Mouse (Mus musculus): ENCODE measurements around the gene Cysltr2. TPM values are rescaled to one million over a fixed set of nuclear protein-coding genes. Genes with fewer than 3 reads are reported as not detected.

The Cysltr2 gene
- total and polyA plus RNA-seq, 3 experiments, result 0.22 TPM; not detected in 2

- H3K9me3 ChIP-seq (replicated peaks; ENCODE audit: insufficient read depth, low read length), result no peaks in the 10 kb centered on the region
- H3K79me2 ChIP-seq (ENCODE audit: control insufficient read depth, insufficient read depth, low read length, poor library complexity), result no peaks in the 10 kb centered on the region
- H3K27ac ChIP-seq (ENCODE audit: control insufficient read depth, low read depth, low read length), result no peak overlapping the region
- H3K4me3 ChIP-seq (ENCODE audit: control insufficient read depth in 1 of 2, insufficient read depth in 1 of 2, low read depth in 2 of 2, low read length in 2 of 2), result no peak overlapping the region
- peak; percentile 11 for DNase-seq (ENCODE audit: low read depth, low spot score)
- TF ChIP-seq SMC3 (IDR thresholded peaks at IDR 0.05; ENCODE audit: low read depth, low read length) (peak; percentile 40), ETS1 (IDR thresholded peaks at IDR 0.05; ENCODE audit: low read depth, low read length) (no peak), CTCF (IDR thresholded peaks at IDR 0.05 in 2 of 3, conservative IDR thresholded peaks at IDR 0.05 in 1 of 3; ENCODE audit: control insufficient read depth in 1 of 3, insufficient read depth in 1 of 3, low read depth in 2 of 3, low read length in 3 of 3, poor library complexity in 1 of 3, severe bottlenecking in 1 of 3) (peak in 1 of 3 experiments; percentile 35; a peak in 2 of 6 replicates)
- no peaks in the 10 kb centered on the region for H3K36me3 ChIP-seq (ENCODE audit: control insufficient read depth in 1 of 2, insufficient read depth in 2 of 2, low read length in 2 of 2)
- no peaks in the 10 kb centered on the region; a peak in 2 of 4 replicates for H3K27me3 ChIP-seq (ENCODE audit: control insufficient read depth in 1 of 2, insufficient read depth in 2 of 2, low read length in 2 of 2)
- H3K4me1 ChIP-seq (ENCODE audit: control insufficient read depth in 1 of 2, insufficient read depth in 2 of 2, low read length in 2 of 2), result no peaks in the 10 kb centered on the region
- no peak overlapping the region for H3K9ac ChIP-seq (ENCODE audit: control insufficient read depth, low read depth, low read length, poor library complexity, severe bottlenecking)
These were observed 15.6 kb downstream of the Cysltr2 start for GRCm38 (mm10) chr14:73033290-73033689.

- H3K9me3 ChIP-seq (replicated peaks; ENCODE audit: insufficient read depth, low read length), result no peaks in the 10 kb centered on the region
- no peaks in the 10 kb centered on the region for H3K4me1 ChIP-seq (ENCODE audit: control insufficient read depth in 1 of 2, insufficient read depth in 2 of 2, low read length in 2 of 2)
- no peaks in the 10 kb centered on the region for H3K79me2 ChIP-seq (ENCODE audit: control insufficient read depth, insufficient read depth, low read length, poor library complexity)
- no peaks in the 10 kb centered on the region; a peak in 2 of 4 replicates for H3K27me3 ChIP-seq (ENCODE audit: control insufficient read depth in 1 of 2, insufficient read depth in 2 of 2, low read length in 2 of 2)
- no peak overlapping the region for H3K27ac ChIP-seq (ENCODE audit: control insufficient read depth, low read depth, low read length)
- H3K9ac ChIP-seq (ENCODE audit: control insufficient read depth, low read depth, low read length, poor library complexity, severe bottlenecking), result no peak overlapping the region
- TF ChIP-seq USF1 (IDR thresholded peaks at IDR 0.05; ENCODE audit: low read depth, low read length), result no peak
- no peak for TF ChIP-seq POLR2AphosphoS5 (IDR thresholded peaks at IDR 0.05; ENCODE audit: borderline replicate concordance, low read depth, low read length)
- TF ChIP-seq NELFE (IDR thresholded peaks at IDR 0.05; ENCODE audit: low read depth, low read length), result no peak
- TF ChIP-seq EP300 (IDR thresholded peaks at IDR 0.05; ENCODE audit: low read depth in 1 of 2, low read length in 2 of 2), result no peak
- TF ChIP-seq TAL1 (IDR thresholded peaks at IDR 0.05; ENCODE audit: low read length), result no peak
- TF ChIP-seq ZNF384 (IDR thresholded peaks at IDR 0.05; ENCODE audit: low read depth, low read length), result no peak
- no peak for TF ChIP-seq MYB (IDR thresholded peaks at IDR 0.05; ENCODE audit: low read depth, low read length)
- TF ChIP-seq USF2 (IDR thresholded peaks at IDR 0.05; ENCODE audit: borderline replicate concordance in 1 of 2, insufficient read depth in 1 of 2, low read depth in 1 of 2, low read length in 2 of 2), result no peak
- TF ChIP-seq MYC (IDR thresholded peaks at IDR 0.05; ENCODE audit: low read depth, low read length), result no peak
- no peak for TF ChIP-seq JUND (IDR thresholded peaks at IDR 0.05; ENCODE audit: low read depth, low read length)
- TF ChIP-seq RAD21 (IDR thresholded peaks at IDR 0.05; ENCODE audit: low read depth, low read length), result no peak
- no peak for TF ChIP-seq SMC3 (IDR thresholded peaks at IDR 0.05; ENCODE audit: low read depth, low read length)
- H3K4me3 ChIP-seq (ENCODE audit: control insufficient read depth in 1 of 2, insufficient read depth in 1 of 2, low read depth in 2 of 2, low read length in 2 of 2), result no peak overlapping the region
- no peaks in the 10 kb centered on the region for H3K36me3 ChIP-seq (ENCODE audit: control insufficient read depth in 1 of 2, insufficient read depth in 2 of 2, low read length in 2 of 2)
- no peak for DNase-seq (ENCODE audit: low read depth, low spot score)
These were observed 17.7 kb downstream of the Cysltr2 start for GRCm38 (mm10) chr14:73031218-73031617.

- H3K9me3 ChIP-seq (replicated peaks; ENCODE audit: insufficient read depth, low read length), result no peaks in the 10 kb centered on the region
- no peaks in the 10 kb centered on the region for H3K4me1 ChIP-seq (ENCODE audit: control insufficient read depth in 1 of 2, insufficient read depth in 2 of 2, low read length in 2 of 2)
- no peak overlapping the region for H3K4me3 ChIP-seq (ENCODE audit: control insufficient read depth in 1 of 2, insufficient read depth in 1 of 2, low read depth in 2 of 2, low read length in 2 of 2)
- TF ChIP-seq CHD1 (IDR thresholded peaks at IDR 0.05; ENCODE audit: low read depth, low read length) (no peak), TAL1 (IDR thresholded peaks at IDR 0.05; ENCODE audit: low read length) (no peak), CHD2 (IDR thresholded peaks at IDR 0.05; ENCODE audit: low read length) (no peak), GABPA (IDR thresholded peaks at IDR 0.05; ENCODE audit: low read depth, low read length) (no peak), JUND (IDR thresholded peaks at IDR 0.05; ENCODE audit: low read depth, low read length) (no peak), UBTF (IDR thresholded peaks at IDR 0.05; ENCODE audit: borderline replicate concordance, insufficient read depth, low read depth, low read length) (no peak), RCOR1 (IDR thresholded peaks at IDR 0.05; ENCODE audit: low read depth, low read length) (no peak), EP300 (IDR thresholded peaks at IDR 0.05; ENCODE audit: low read depth in 1 of 2, low read length in 2 of 2) (no peak), GATA1 (IDR thresholded peaks at IDR 0.05; ENCODE audit: low read depth, low read length) (no peak), ELF1 (IDR thresholded peaks at IDR 0.05; ENCODE audit: low read depth, low read length) (no peak)
- peaks cover 0 to 3% of the 10 kb centered on the region in 2 experiments; a peak in 2 of 4 replicates for H3K27me3 ChIP-seq (ENCODE audit: control insufficient read depth in 1 of 2, insufficient read depth in 2 of 2, low read length in 2 of 2)
- H3K36me3 ChIP-seq (ENCODE audit: control insufficient read depth in 1 of 2, insufficient read depth in 2 of 2, low read length in 2 of 2), result no peaks in the 10 kb centered on the region
- H3K27ac ChIP-seq (ENCODE audit: control insufficient read depth, low read depth, low read length), result no peak overlapping the region
- no peak overlapping the region for H3K9ac ChIP-seq (ENCODE audit: control insufficient read depth, low read depth, low read length, poor library complexity, severe bottlenecking)
- no peaks in the 10 kb centered on the region for H3K79me2 ChIP-seq (ENCODE audit: control insufficient read depth, insufficient read depth, low read length, poor library complexity)
- DNase-seq (ENCODE audit: low read depth, low spot score), result no peak
These were observed 31.6 kb downstream of the Cysltr2 start for GRCm38 (mm10) chr14:73017272-73017671.
